Mouse (Mus musculus) NIH3T3 (cell line): Measurements from ENCODE around the gene Lima1.
A peak's percentile ranks its signal among the peaks of the same experiment; 100 is the strongest.
"Not testable (repeated sequence)": the region's sequence is repeated elsewhere in the genome, so short reads cannot be mapped to it uniquely, and the experiment has no call there.

Experiments
- DNase-seq: peaks from one replicate; pipeline ENCODE4 v3.0.0-alpha.2; 2012; ENCODE audit warnings: low read depth

The Lima1 gene

DNA sequence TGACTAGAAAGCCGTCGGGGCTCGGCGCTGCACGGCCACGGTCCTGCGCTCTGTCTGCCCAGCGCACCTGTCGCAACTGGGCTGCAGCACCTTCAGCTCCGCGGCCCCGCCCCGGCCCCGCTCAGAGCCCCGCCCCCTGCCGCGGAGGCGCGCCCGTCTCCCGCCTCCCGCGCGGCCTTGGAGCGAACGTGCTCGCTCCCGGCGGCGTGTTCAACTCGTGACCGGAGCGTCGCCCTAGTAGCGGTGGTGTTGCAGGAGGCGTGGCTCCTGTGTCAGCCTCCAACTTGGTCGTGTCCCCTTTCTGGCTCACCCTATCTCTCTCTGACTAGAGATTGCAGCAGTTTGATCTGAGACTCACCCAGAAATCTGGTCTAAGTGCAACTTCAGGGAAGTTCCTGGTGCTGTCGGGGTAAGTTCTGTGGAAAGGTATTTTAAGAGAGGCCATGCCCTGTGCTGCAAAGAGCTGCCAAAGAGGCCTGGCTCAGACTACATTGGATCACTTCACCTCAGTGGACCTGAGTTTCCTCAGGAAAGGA lies at the start of gene Lima1:
Lima1 (minus strand) TSS at position 123 of the 536 bp plus-strand sequence.
- peak; percentile 97 for DNase-seq

DNA sequence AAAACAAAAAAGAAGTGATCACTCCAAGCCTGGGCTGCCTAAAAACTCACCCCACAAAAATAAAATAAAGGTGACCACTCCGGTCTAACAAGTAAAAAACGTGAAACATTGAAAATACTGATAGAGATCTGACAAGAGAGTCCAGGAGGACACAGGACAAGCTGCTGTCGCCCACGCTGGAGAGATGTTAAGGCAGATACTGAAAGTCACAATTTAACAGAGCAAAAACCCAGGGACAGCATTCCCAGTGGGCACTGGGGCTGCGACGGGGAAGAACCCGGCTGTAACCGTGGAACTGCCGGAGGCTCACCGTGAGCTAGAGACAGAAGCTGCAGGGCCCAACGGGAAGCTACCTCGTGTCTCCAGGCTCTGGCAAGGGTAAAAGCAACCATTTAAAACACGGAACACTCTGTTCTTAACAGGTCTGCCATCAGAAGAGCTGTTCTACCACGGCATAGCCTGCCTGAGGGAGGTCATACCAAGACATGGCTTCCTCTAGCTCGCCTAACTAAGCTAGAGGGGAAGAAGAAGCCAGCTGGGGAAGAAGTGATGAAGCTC lies 44.4 kb upstream of the Lima1 start:
- no peak for DNase-seq

DNA sequence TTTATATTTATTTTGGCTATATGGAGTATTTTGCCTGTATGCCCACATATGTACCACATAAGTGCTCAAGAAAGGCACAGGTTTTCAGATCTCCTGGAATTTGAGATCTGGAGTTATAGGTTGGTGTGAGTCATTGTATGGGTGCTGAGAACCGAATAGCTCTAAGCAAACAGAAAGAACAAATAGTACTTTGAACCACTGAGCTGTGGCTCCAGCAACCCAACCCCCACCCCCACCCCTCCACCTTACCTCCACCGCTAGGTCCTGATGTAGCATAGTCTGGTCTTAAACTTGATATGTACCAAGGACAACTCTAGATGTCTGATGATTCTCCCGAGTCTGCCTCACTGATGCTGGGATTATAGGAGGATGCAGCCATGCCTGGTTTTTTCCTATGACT lies 42.0 kb upstream of the Lima1 start:
- DNase-seq, result no peak

DNA sequence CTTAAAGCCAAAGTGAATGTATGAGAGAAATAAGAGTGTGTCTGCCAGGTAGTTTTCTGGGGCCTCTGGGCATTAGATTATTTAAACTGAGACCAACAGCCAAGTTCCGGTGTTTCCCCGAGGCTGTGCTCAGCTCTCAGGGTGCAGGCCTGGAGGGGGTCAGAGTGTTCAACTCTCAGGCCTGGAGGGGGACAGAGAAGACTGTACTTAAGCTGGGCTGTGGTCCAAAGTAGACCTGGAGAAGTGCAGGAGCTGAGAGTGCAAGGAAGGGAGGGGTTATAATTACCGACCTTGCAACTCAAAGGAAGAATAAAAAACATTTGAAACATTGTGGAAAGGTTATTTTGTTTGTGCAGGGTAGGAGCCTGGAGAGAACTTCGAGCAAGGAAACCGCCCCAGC lies 39.4 kb upstream of the Lima1 start:
- DNase-seq, result no peak

DNA sequence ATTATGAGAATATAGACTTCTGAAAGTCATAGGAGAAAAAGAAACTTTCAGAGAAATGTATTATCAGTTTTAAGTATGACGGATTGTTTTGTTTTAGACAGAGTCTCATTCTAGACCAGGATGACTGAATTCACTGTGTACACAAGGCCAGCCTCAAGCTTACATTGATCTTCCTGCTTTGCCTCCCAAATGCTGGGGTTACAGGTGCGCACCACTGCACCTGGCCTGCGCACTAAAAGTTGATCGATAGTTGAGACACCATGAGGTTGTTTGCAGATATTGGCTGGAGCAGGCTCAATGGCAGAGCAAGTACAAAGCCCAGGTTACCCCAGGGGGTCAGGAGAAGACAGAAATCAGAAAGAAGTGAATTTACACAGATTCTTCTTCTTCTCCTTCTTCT lies 36.5 kb upstream of the Lima1 start:
- DNase-seq, result no peak

DNA sequence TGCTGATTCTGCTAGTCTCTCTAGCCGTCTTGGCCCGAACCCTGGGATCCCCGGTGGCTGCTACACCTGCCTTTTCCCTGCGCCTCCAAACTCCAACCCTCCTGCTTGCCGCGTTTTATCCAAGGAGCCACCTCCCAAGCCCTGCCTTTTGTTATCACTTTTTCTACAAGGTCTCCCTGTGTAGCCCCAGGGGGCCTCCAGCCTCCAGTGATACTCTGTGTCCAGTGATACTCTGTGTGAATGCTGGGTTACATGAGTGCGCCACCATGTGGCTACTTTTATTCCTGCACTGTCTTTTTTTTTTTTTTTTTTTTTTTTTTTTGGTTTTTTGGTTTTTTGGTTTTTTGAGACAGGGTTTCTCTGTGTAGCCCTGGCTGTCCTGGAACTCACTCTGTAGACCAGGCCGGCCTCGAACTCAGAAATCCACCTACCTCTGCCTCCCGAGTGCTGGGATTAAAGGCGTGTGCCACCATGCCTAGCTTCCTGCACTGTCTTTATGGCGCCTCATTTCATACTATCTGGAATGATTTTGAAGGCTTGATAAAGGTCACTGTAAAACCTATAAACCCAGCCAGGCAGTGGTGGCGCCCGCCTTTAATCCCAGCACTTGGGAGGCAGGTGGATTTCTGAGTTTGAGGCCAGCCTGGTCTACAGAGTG lies 34.2 kb upstream of the Lima1 start:
- peak; percentile 67 for DNase-seq

DNA sequence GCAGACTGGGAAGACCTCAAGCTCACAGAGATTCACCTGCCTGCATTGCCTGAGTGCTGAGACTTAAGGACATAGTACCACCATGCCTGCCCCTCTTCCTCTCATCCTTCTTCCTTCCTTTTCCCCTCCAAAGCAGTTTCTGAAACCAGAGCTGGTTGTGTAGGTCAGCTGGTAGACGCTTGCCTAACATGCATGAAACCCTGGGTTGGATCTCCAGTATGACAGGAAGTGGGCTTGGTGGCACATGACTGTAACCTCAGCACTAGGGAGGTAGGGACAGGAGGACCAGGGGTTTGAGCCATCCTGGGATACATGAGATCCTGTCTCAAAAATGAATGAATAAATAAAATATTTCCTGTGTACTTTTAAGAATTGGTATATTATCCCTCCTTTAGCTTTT lies 32.3 kb upstream of the Lima1 start:
- DNase-seq, result no peak

DNA sequence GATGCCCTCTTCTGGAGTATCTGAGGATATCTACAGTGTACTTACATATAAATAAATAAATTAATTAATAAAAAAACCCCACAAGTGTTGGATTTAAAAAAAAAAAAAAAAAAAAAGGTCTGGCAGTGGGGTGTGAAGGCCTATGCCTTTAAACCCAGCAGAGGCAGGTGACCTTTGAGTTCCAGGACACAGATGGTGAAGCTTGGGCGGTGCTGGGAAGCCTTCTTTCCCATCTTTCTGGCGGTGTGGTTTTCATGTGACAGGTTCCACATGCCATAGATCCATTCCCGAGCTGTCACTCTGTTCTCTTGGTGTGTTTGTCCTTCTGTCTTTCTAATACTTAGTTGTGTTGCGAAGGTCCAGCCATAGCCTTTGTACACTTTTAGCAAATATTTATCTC lies 31.8 kb upstream of the Lima1 start:
- no peak for DNase-seq

DNA sequence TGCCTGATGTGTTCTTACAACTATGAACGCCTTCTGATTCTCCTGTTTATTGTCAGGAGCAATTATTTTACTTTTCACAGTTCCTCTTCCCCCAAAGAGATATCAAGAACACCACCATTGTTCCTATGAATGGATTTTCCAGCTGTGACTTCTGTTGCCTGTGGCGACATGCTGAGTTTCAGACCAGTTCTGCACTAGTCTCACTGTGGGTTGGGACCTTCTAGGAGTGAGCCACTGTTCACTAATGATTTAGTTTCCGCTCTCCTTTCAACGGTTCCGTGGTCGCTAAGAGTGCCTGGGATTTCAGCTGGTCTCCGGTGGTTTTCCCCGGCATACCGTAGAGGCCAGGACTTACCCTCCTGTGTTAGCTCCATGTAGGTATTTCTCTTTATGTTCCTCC lies 29.6 kb upstream of the Lima1 start:
- no peak for DNase-seq

DNA sequence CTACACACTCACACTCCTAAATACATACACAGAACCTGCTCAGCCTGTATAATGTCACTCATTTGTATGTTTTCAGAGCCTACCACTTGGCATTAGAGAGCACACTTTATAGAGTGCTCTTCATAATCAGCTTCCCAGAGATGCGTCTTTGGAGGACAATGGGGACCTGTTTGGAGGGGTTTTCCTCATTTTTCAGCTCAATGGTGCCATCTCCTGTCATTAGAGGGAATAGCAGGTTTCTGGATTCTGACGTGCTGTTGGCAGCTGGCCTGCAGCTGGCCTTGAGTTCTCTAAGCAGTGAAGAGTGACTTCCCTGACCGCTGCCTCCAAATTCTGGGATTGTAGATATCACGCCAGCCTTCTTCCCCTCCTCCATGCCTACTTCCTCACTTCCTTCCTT lies 29.1 kb upstream of the Lima1 start:
- peak; percentile 95 for DNase-seq

DNA sequence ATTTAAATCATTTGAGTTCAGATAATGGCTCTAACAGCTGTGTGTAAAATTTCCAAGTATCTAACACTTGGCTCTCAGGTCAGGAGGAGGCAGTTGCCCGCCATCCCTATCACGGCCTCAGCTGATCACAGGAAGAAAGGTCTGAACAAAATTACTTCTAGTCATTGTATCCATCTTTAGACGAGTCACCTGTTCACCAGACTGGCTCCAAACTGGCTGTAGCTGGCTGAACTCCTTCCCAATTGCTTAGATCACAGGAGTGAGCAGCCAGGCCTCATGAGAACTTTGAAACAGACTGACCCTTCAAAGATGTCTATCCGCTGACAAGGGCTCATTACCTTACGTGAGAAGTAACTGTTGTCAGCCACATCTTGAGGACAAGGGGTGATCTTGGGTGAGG lies 28.0 kb upstream of the Lima1 start:
- no peak for DNase-seq

DNA sequence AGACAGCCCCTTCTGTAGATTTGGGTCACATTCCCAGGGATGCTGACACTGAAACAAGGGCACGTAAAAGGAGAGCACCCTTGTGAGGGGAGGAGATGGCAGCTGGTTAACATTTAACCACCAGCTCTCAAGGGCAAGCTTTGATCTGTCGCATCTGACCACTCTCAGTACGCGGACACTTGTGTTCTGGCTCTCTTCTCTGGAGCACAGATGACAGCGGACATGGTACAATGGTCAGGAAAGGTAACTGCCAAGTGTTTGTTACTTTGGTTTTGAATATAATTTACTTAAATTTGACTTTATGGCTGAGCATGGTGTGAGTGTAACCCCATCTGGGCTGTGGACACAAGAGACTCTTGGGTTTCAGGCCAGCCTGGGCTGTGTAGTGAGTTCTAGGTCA lies 27.5 kb upstream of the Lima1 start:
- DNase-seq, result no peak

DNA sequence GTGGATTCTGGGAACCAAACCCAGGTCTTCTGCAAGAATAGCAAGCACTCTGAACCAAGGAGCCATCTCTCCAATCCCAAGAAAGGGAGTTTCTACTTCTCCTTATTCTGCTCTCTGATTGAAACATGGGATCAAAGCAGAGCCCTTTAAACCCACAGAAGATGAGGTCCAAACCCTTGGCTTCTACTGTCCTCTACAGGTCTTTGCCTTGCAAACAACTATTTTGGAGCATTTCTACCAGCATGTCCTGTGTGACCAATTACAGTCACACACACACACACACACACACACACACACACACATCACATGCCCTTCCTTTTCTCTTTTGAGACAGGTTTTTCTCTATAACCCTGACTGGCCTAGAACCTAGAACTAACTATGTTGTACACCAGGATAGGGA lies 21.4 kb upstream of the Lima1 start:
- DNase-seq, result peak; percentile 18

DNA sequence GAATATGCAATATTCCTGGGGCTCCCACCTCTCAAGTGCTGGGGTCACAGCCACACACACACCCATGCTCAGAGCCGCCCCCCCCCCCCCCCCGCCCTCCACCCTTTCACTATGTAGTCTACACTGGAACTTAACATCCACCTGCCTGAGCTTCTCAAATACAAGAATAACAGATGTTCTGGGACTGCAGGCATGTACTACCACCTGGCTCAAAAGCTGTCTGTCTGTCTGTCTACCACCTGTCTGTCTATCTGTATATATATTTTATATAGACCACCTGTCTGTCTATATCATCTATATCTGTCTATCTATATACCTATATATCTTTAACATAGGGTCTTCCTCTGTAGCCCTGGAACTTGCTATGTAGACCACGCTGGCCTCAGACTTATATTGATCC lies 16.1 kb upstream of the Lima1 start:
- DNase-seq, result no peak

DNA sequence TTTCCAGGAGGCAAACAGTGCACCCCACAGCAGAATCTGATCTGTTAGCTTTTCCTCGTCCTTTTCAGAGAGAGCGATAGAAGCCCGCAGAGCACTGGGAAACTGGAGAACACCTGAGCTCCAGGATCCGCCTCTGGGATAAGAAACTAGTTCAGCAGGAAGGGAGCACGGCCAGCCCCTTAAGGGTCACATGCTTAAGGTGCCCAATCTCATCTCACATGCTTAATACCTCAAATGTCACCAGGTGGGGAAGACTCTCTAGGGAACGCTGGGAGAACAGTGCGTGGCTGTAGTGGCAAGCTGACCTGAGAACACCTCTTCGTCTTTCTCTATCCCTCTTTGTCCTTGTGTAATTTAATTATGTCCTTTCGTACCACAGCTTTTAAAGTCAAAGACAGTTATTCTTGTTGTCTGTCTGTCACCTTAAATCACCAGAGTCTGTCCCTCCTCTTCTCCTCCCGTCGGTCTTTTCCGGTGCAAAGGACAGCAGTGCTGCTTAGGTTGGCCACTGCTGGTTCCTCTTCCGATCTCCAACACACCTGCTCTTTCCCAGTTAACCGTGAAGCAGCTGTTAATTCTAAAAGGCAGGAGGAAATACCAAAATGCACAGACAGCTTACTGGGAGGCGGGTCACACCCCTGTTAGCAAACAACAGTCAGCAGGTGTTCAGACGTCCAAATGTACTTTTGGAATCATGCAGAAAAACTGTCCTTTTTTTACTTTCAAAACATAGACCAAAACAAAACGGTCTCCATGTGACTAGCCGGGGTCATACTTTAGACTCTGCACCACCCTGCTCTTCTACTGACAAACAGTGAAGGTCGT lies 15.4 kb upstream of the Lima1 start:
- no peak for DNase-seq

DNA sequence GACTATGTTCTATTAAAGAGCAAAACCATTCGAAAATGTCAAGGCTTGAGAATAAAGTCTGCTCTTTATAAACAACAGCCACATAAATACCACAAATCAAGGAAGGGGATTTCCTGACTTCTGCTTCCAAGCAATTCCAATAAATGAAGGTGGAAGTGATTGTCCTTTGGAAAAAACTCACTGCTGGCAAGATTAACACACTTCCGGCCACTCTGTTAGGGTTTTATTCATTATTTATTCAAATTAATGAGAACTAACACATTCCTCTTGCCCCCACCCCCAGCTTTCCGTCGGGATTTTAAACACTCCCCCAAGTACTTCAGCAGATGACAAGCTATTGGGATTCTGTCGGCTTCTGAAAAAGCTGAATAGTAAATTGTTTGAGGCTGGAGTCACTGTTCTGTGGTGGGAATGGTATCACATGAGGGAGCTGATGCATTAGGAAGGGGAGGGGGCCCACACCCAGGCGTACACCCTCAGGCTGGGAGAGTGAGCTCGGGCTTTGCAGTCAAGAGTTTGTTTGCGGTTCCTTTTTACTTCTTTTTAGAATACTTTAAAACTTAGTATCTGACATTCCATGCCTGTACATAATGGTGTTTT lies 14.1 kb upstream of the Lima1 start:
- DNase-seq, result peak; percentile 74

DNA sequence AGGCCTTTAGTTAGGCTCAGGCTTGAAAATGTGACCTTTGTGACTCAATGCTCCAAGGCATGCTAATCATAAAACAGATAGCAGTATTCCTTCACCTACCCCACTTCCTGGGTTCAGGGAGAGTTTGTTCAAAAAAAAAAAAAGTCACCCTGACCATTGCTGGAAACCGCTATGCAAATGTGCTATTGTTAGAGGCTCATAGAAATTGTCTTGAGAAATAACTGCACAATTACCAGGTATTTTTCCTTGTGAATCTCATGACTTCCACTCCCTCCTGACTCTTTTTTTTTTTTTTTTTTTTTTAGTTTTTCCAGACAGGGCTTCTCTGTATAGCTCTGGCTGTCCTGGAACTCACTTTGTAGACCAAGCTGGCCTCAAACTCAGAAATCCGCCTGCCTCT lies 11.9 kb upstream of the Lima1 start:
- not testable (repeated sequence) for DNase-seq

DNA sequence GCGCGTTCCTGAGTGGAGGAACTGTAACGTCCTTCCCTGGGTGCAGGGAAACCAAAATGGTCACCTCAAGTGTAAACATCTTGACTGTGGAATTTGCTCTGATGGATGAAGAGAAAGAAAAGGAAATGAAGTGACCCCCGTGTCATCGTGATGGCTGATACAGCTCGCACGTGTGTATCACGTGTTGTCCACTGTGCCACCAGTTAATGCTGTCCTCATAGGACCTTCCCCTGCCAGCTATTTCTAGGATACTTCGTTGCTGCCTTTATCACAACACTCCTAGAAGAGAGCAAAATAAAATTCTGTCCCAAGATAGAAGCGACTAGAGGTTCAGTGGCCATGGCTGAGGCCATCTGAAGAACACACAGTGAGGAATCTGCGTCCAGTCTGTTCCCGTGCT lies 8.8 kb upstream of the Lima1 start:
- DNase-seq, result no peak

DNA sequence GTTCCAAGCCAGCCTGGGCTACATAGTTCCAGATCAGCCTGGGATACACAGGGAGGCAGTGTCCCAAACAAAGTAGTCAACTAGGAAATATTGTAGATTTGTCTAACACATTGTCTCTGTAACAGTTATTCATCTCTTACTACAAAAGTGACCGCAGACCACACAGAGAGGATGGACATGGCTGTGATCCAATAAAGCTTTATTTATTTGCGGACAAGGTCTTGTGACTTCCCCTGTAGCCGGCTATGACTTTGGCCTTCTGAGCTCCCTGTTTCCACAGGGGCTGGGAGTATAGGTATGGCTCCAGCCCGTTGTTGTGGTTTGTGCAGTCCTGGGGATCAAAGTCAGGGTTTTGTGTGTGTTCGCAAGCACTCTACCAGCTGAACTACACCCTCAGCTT lies 3.3 kb upstream of the Lima1 start:
- no peak for DNase-seq

DNA sequence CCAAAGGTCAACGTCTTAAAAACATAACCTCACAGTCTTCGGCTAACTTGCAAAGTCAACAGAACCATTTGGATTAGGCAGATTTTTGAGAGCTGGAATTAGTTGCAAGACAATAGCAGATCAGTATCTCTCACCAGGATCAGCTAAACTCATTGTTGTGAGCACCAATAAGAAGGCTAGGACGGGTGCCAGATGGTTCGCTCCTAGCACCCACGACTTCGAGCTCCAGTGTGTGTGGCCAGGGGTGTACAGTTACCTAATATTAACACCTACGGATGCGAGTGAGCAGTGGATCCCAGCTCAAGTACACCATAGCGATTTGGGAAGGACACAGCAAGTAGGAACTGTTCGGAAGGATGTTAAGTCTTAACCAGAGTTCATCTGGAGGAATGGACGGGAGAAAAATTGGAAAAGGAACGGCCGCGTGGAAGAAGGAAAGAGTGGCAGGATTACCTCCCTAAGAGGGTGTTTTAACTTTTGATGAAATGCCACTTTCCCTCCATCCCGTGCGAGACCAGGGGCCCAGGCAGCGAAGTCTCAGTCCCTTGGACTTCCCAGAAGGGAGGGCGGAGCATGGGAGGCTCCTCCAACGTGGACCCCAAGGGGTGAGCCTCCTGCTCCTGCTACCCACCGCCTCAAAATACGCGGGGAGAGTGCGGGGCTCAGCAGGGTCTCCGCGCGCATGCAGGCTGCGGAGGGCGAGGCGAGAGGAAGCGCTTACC lies 483 bp downstream of the Lima1 start:
- peak; percentile 39 for DNase-seq

DNA sequence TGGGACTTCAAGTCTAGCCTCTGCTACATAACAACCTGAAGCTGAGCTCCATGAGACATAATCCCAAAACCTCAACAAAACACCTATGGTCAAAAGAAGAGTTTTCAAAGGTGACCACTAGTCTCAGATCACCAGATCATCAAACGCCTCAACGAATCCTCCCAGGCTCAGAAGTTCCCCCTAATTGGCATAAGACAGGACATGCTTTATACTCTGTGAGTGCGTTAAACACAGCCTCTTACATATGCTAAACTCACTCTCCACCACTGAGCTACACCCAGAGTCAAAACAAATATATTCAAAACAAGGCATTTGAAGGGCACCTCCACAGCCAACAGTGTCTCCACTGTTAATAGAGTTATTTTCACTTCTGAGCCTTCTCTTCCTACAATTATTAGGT lies 2.7 kb downstream of the Lima1 start:
- DNase-seq, result no peak

DNA sequence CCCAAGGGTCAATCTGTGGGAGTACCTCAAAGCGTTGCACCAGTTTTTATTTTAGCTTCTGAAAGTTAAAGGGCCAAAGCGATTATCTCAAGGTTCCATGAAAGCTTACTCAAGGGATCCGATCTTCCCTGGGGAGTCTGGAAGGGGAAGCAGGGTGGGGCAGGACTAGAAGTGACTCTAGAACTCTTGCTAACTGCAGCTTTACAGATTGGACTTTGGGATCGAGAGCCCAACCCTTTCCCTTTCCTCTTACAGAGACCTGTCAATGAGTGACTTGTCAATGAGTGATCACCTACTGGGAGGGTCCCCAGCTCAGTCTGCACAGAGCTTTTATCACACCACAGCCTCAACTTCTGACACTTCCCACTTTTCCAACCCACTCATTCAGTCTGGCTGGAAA lies 7.6 kb downstream of the Lima1 start:
- no peak for DNase-seq
